21 mouse cellular contexts compared by ENCODE assay signal in the genomic region with DNA sequence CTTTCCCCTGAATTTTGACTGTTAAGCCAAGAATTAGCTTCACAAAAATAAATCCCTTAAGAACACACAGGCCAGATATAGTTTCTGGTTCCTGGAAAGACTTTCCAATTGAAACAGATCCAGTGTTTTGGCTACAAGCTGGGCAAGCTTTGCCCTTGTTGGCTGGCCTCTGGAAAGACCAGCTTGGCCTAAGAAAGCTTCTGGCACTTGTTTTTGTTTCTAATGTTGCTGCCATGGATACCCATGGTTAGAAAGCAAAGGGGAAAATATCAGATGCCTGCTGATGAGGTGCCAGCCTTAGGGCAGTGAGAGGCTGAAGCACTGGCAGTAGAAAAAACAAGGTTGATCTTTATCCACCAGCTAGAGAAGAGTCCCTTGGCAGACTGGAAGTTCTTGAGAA.
DNase-seq lines count a peak whose midpoint lies in the region; ATAC-seq and TF ChIP-seq lines count a peak whose summit lies in the region.
"Had no signal": no experiment of that assay in that cellular context is flagged by ENCODE, and none has a peak within 500 bp of the region (broad histone marks: within the 10 kb centered on the region; RNA-seq: fewer than 3 reads in every experiment).

No protein-coding gene starts in this region.

- no peak overlapping the region for H3K9ac ChIP-seq in hindbrain, postnatal 0 days (replicated peaks; ENCODE audit: low read length)
- H3K9ac ChIP-seq in neural tube, embryonic 15.5 days (replicated peaks): no peak overlapping the region
- H3K9ac ChIP-seq: embryonic facial prominence, embryonic 12.5 days; forebrain, embryonic 15.5 days; limb, embryonic 15.5 days; liver, embryonic 15.5 days had no signal

- H3K4me2 ChIP-seq in hindbrain, postnatal 0 days (ENCODE audit: low read depth, low read length): no peak overlapping the region
- H3K4me2 ChIP-seq in neural tube, embryonic 15.5 days: no peak overlapping the region
- H3K4me2 ChIP-seq: embryonic facial prominence, embryonic 12.5 days; forebrain, embryonic 15.5 days; limb, embryonic 15.5 days; liver, embryonic 15.5 days had no signal

- TF ChIP-seq CTCF in hindbrain, postnatal 0 days (IDR thresholded peaks at IDR 0.05; ENCODE audit: low read depth): no peak

- no peaks in the 10 kb centered on the region for H3K9me3 ChIP-seq in hindbrain, postnatal 0 days (ENCODE audit: low read length)
- H3K9me3 ChIP-seq in hindbrain, embryonic 10.5 days: no peaks in the 10 kb centered on the region
- H3K9me3 ChIP-seq in neural tube, embryonic 15.5 days (replicated peaks): no peaks in the 10 kb centered on the region
- H3K9me3 ChIP-seq: embryonic facial prominence, embryonic 12.5 days; forebrain, embryonic 15.5 days; limb, embryonic 15.5 days; liver, embryonic 15.5 days had no signal

- H3K36me3 ChIP-seq in hindbrain, postnatal 0 days (ENCODE audit: insufficient read depth, low read length): no peaks in the 10 kb centered on the region
- H3K36me3 ChIP-seq in hindbrain, embryonic 10.5 days: no peaks in the 10 kb centered on the region
- no peaks in the 10 kb centered on the region for H3K36me3 ChIP-seq in neural tube, embryonic 15.5 days
- H3K36me3 ChIP-seq: embryonic facial prominence, embryonic 12.5 days; forebrain, embryonic 15.5 days; limb, embryonic 15.5 days; liver, embryonic 15.5 days; midbrain, embryonic 10.5 days had no signal

- ATAC-seq in hindbrain, postnatal 0 days: no peak
- ATAC-seq in neural tube, embryonic 15.5 days (ENCODE audit: low FRiP score): no peak
- ATAC-seq: forebrain, embryonic 15.5 days; hindbrain, embryonic 16.5 days; intestine, postnatal 0 days had no signal

- no peak overlapping the region for H3K4me3 ChIP-seq in hindbrain, postnatal 0 days (ENCODE audit: low read length)
- H3K4me3 ChIP-seq in hindbrain, embryonic 10.5 days: no peak overlapping the region
- no peak overlapping the region for H3K4me3 ChIP-seq in neural tube, embryonic 15.5 days (replicated peaks)
- H3K4me3 ChIP-seq: embryonic facial prominence, embryonic 12.5 days; erythroblast, embryonic 14.5 days; forebrain, embryonic 15.5 days; limb, embryonic 15.5 days; liver, embryonic 15.5 days; midbrain, embryonic 10.5 days had no signal

- no peak overlapping the region for H3K27ac ChIP-seq in hindbrain, postnatal 0 days
- no peak overlapping the region for H3K27ac ChIP-seq in hindbrain, embryonic 10.5 days
- no peak overlapping the region for H3K27ac ChIP-seq in neural tube, embryonic 15.5 days (replicated peaks)
- H3K27ac ChIP-seq: embryonic facial prominence, embryonic 12.5 days; forebrain, embryonic 15.5 days; limb, embryonic 15.5 days; liver, embryonic 15.5 days; macrophage; midbrain, embryonic 10.5 days had no signal

- H3K4me1 ChIP-seq in hindbrain, postnatal 0 days (ENCODE audit: insufficient read depth, low read length): no peaks in the 10 kb centered on the region
- H3K4me1 ChIP-seq in hindbrain, embryonic 10.5 days (replicated peaks): no peaks in the 10 kb centered on the region
- no peaks in the 10 kb centered on the region for H3K4me1 ChIP-seq in neural tube, embryonic 15.5 days
- H3K4me1 ChIP-seq: embryonic facial prominence, embryonic 12.5 days; forebrain, embryonic 15.5 days; limb, embryonic 15.5 days; liver, embryonic 15.5 days; midbrain, embryonic 10.5 days had no signal

- no peaks in the 10 kb centered on the region for H3K27me3 ChIP-seq in hindbrain, postnatal 0 days (ENCODE audit: insufficient read depth, low read length)
- H3K27me3 ChIP-seq in hindbrain, embryonic 10.5 days (ENCODE audit: insufficient read depth, poor library complexity, severe bottlenecking): no peaks in the 10 kb centered on the region
- H3K27me3 ChIP-seq in neural tube, embryonic 15.5 days (replicated peaks): no peaks in the 10 kb centered on the region
- H3K27me3 ChIP-seq: embryonic facial prominence, embryonic 12.5 days; forebrain, embryonic 15.5 days; limb, embryonic 15.5 days; liver, embryonic 15.5 days had no signal

- peak; percentile 22 to 38 for DNase-seq in cerebellum, postnatal 14 days
- DNase-seq in cerebellum, adult 9-10 months: no peak
- DNase-seq in hindbrain, postnatal 0 days (ENCODE audit: low spot score): peak; percentile 14
- no peak for DNase-seq in hindbrain, embryonic 10.5 days (ENCODE audit: low spot score)
- peak; percentile 5 for DNase-seq in Muller cell, postnatal 12 days (ENCODE audit: inconsistent ontology term)
- peak; percentile 2 to 6 for DNase-seq in gastrocnemius, adult 8-10 months (ENCODE audit: low spot score in 2 of 2)
- DNase-seq: B cell, adult 2 months; cerebellum, adult 11-12 months; heart, postnatal 4 days; layer of hippocampus, postnatal 36 days; right cerebral cortex, postnatal 25 days had no signal

Comparison
In these comparisons a context has a peak if more than half of its experiments do, and no peak if none do; other contexts are left out.
1. DNase-seq: peak in cerebellum, postnatal 14 days (2 of 2), hindbrain, postnatal 0 days (single experiment), Muller cell, postnatal 12 days (single experiment) and gastrocnemius, adult 8-10 months (2 of 2); none in cerebellum, adult 9-10 months (single experiment) and hindbrain, embryonic 10.5 days (single experiment).